Mouse (Mus musculus) midbrain, embryonic 11.5 days (tissue): ENCODE results near the gene Oog4. TPM values are rescaled to one million over a fixed set of nuclear protein-coding genes. Genes with fewer than 3 reads are reported as not detected.
"Not testable (repeated sequence)": the region's sequence is repeated elsewhere in the genome, so short reads cannot be mapped to it uniquely, and the experiment has no call there.

ENCODE experiments used
- ATAC-seq: fragments of 200-750 bp; cut with Nextera tagmentation; 2 replicates; pipeline ENCODE4 v1.8.0; 2017; ENCODE audit warnings: moderate TSS enrichment, moderate library complexity; ENCODE audit not compliant: low FRiP score
- DNase-seq: peaks from one replicate; pipeline ENCODE4 v3.0.0; 2015; ENCODE audit warnings: low spot score; ENCODE audit errors: missing footprints
- H3K27ac ChIP-seq: fragments of 300-500 bp; sonication (generic); 2 replicates; pipeline ENCODE4 v1.5.1; 2014; ENCODE audit warnings: low read depth, low read length
- H3K27me3 ChIP-seq: fragments of 300-500 bp; sonication (generic); 2 replicates; pipeline ENCODE4 v1.6.1; 2014; ENCODE audit warnings: mild to moderate bottlenecking, low read length, moderate library complexity, mixed read lengths; ENCODE audit not compliant: control insufficient read depth, insufficient read depth
- H3K36me3 ChIP-seq: fragments of 300-500 bp; sonication (generic); 2 replicates; pipeline ENCODE4 v1.6.1; 2014; ENCODE audit warnings: mild to moderate bottlenecking, low read length, moderate library complexity, mixed read lengths; ENCODE audit not compliant: control insufficient read depth, insufficient read depth
- H3K4me1 ChIP-seq: fragments of 300-500 bp; sonication (generic); 2 replicates; pipeline ENCODE4 v1.6.1; 2014; ENCODE audit warnings: low read length; ENCODE audit not compliant: control insufficient read depth, insufficient read depth
- H3K4me2 ChIP-seq: fragments of 300-500 bp; sonication (generic); 2 replicates; pipeline ENCODE4 v1.6.1; 2014; ENCODE audit warnings: mild to moderate bottlenecking, moderate library complexity
- H3K4me3 ChIP-seq: fragments of 300-500 bp; sonication (generic); 2 replicates; pipeline ENCODE4 v1.5.1; 2014; ENCODE audit warnings: low read depth, low read length
- H3K9ac ChIP-seq: fragments of 300-500 bp; sonication (generic); 2 replicates; pipeline ENCODE4 v1.6.1; 2014; ENCODE audit warnings: low read length
- H3K9me3 ChIP-seq: fragments of 300-500 bp; sonication (generic); 2 replicates; pipeline ENCODE4 v1.6.1; 2016; ENCODE audit warnings: low read length; ENCODE audit not compliant: control insufficient read depth
- WGBS: fragments of 180-500 bp; shearing (Covaris S2); extraction: QIAGEN DNeasy Blood & Tissue Kit; methylation state at CpG from one replicate; pipeline ENCODE4 v1.1.7; 2014; 5-methylcytosine and 5-hydroxymethylcytosine counted together
- polyA plus RNA-seq: library from polyadenylated mRNA; unstranded; fragments of >200 nt; fragmentation: Nextera tagmentation; extraction: Ambion mirVana; gene quantifications from 2 replicates; pipeline ENCODE4 v1.2.1, GENCODE M21; 2014

The Oog4 gene
- polyA plus RNA-seq = not detected in 2 replicates

- no peak within 1 kb of the TSS for H3K4me2 ChIP-seq
- H3K4me1 ChIP-seq = no peaks in the 10 kb centered on the region
- DNase-seq (no peak), ATAC-seq (no peak)
- 85% methylated on average over 3 of the region's 3 CpGs for WGBS
- no peak within 1 kb of the TSS for H3K4me3 ChIP-seq
- H3K36me3 ChIP-seq = no peaks in the 10 kb centered on the region
- no peaks in the 10 kb centered on the region for H3K27me3 ChIP-seq
- H3K9ac ChIP-seq = no peak within 1 kb of the TSS
- no peaks in the 10 kb centered on the region for H3K9me3 ChIP-seq
- no peak within 1 kb of the TSS for H3K27ac ChIP-seq
Measured at GRCm38 (mm10) chr4:143450224-143450623, at the start of gene Oog4. Gene Oog4, minus strand, starts transcription at chr4:143450324.

DNA sequence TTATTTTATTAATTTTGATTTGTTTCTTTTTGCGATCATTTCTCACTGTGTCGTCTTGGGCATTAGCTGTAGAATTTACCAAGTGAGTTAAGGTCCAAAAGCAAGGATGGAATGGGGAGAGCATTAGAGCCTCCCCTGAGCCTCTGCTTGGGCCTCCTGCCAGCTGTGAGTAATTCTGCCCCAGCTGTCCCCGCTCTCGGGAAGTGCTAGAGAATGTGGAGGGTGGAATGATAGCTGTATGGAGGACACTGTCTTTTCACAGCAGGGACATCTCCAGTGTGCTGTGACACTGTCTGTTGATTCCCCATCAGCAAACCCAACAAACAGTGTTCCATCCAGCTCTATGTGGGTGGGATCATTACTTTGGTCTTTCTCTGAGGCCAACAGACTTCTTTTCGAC lies 23.4 kb downstream of the Oog4 start:
- ATAC-seq, DNase-seq, H3K4me3 ChIP-seq, H3K9me3 ChIP-seq, H3K9ac ChIP-seq, H3K27me3 ChIP-seq, H3K27ac ChIP-seq, H3K4me1 ChIP-seq, H3K36me3 ChIP-seq, H3K4me2 ChIP-seq: not testable (repeated sequence)
- 77% methylated on average over 4 of the region's 5 CpGs for WGBS

DNA sequence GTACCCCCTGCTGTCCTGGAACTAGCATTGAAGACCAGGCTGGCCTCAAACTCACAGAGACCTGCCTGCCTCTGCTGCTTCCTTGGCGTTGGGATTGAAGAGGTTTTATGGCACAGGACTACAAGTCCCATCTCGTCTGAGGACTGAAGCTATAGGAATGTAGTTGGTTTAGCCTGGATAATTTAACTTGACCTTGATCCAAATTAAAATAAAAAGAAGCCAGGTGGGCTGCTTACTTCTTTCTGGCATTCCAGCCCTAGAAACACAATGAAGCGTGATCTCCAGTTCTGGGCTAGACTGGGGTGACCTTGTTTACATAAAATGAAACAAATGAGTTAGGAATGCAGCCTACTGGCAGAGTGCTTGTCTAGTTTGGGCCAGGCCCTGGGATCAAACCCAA lies 36.0 kb downstream of the Oog4 start:
- WGBS = 95% methylated on average over 3 of the region's 3 CpGs
- Histone ChIP-seq H3K4me2 (no peak overlapping the region), H3K27ac (no peak overlapping the region), H3K9ac (no peak overlapping the region), H3K4me1 (peaks cover 2% of the 10 kb centered on the region; the same call in 1 of the 2 replicates), H3K27me3 (no peaks in the 10 kb centered on the region), H3K9me3 (peaks cover 3% of the 10 kb centered on the region; the same call in 1 of the 2 replicates), H3K4me3 (no peak overlapping the region), H3K36me3 (peaks cover 24% of the 10 kb centered on the region)
- ATAC-seq (no peak), DNase-seq (no peak)

- Histone ChIP-seq H3K4me1 (peaks cover 2% of the 10 kb centered on the region; the same call in 1 of the 2 replicates), H3K9me3 (peaks cover 3% of the 10 kb centered on the region; the same call in 1 of the 2 replicates), H3K9ac (no peak overlapping the region), H3K36me3 (peaks cover 19% of the 10 kb centered on the region), H3K4me2 (no peak overlapping the region), H3K27me3 (no peaks in the 10 kb centered on the region), H3K4me3 (no peak overlapping the region), H3K27ac (no peak overlapping the region)
- ATAC-seq (no peak), DNase-seq (no peak)
- 90% methylated on average over 1 of the region's 1 CpGs for WGBS
Measured at GRCm38 (mm10) chr4:143413621-143414020, 36.5 kb downstream of the Oog4 start.

GRCm38 (mm10) chr4:143412219-143413092 lies 37.7 kb downstream of the Oog4 start, which contains the start of gene Pramef8:
Gene Pramef8, plus strand, starts transcription at chr4:143412426.
- WGBS = 1% methylated on average over 50 of the region's 50 CpGs
- Histone ChIP-seq H3K4me2 (peak within 1 kb of the TSS; percentile 48), H3K9ac (peak within 1 kb of the TSS; percentile 66), H3K27ac (peak within 1 kb of the TSS; percentile 60), H3K4me3 (peak within 1 kb of the TSS; percentile 46), H3K9me3 (peaks cover 3% of the 10 kb centered on the region; the same call in 1 of the 2 replicates), H3K27me3 (no peaks in the 10 kb centered on the region), H3K4me1 (peaks cover 2% of the 10 kb centered on the region; the same call in 1 of the 2 replicates), H3K36me3 (peaks cover 9% of the 10 kb centered on the region)
- ATAC-seq (peak; percentile 95), DNase-seq (peak; percentile 99)

DNA sequence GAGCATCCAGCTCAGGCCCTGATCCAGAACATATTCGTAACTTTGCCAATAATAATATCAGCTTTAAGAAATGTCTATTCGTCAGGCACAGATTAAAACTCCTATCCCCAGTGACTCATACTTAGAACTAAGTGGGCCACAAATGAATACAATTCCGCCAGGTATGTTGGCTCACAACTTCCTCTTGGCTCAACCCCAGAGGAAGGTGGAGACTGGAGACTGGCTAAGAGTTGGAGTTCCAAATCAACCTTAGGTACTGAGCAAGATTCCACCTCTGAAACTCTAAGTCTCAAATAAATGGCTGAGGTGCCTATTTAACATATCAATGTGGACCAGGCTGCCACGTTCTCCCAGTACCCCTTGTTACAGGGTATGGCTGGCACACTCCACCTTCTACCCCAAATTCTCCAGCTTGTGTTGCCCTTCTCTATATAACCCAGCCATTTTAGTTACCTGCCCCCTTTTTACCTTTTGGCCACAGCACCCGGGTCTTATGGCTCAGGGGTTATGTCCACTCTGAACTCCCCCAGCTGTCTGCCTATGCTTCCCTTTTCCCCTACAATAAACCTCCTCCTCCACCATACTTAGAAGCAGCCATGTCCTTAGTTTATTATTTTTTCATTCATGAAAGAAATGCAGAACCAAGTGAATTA lies 38.4 kb downstream of the Oog4 start:
- ATAC-seq (peak; percentile 22), DNase-seq (no peak)
- no peak overlapping the region for H3K27ac ChIP-seq
- H3K27me3 ChIP-seq = no peaks in the 10 kb centered on the region
- WGBS = 75% methylated on average over 5 of the region's 5 CpGs
- H3K4me1 ChIP-seq = peaks cover 2% of the 10 kb centered on the region; the same call in 1 of the 2 replicates
- H3K9ac ChIP-seq = peak overlapping the region; percentile 66
- H3K4me2 ChIP-seq = peak overlapping the region; percentile 48
- peak overlapping the region; percentile 46 for H3K4me3 ChIP-seq
- H3K9me3 ChIP-seq = peaks cover 3% of the 10 kb centered on the region; the same call in 1 of the 2 replicates
- peaks cover 6% of the 10 kb centered on the region; the same call in 1 of the 2 replicates for H3K36me3 ChIP-seq

GRCm38 (mm10) chr4:143394181-143394580 lies 55.9 kb downstream of the Oog4 start, which contains the start of gene Pramel1:
Gene Pramel1, plus strand, starts transcription at chr4:143394428.
- H3K9ac ChIP-seq = no peak within 1 kb of the TSS
- no peak within 1 kb of the TSS for H3K4me2 ChIP-seq
- no peak for DNase-seq
- ATAC-seq = no peak
- H3K27me3 ChIP-seq = no peaks in the 10 kb centered on the region; the same call in 1 of the 2 replicates
- H3K9me3 ChIP-seq = no peaks in the 10 kb centered on the region; the same call in 1 of the 2 replicates
- H3K36me3 ChIP-seq = no peaks in the 10 kb centered on the region
- WGBS = 81% methylated on average over 26 of the region's 26 CpGs
- no peak within 1 kb of the TSS for H3K4me3 ChIP-seq
- H3K27ac ChIP-seq = no peak within 1 kb of the TSS
- H3K4me1 ChIP-seq = no peaks in the 10 kb centered on the region

DNA sequence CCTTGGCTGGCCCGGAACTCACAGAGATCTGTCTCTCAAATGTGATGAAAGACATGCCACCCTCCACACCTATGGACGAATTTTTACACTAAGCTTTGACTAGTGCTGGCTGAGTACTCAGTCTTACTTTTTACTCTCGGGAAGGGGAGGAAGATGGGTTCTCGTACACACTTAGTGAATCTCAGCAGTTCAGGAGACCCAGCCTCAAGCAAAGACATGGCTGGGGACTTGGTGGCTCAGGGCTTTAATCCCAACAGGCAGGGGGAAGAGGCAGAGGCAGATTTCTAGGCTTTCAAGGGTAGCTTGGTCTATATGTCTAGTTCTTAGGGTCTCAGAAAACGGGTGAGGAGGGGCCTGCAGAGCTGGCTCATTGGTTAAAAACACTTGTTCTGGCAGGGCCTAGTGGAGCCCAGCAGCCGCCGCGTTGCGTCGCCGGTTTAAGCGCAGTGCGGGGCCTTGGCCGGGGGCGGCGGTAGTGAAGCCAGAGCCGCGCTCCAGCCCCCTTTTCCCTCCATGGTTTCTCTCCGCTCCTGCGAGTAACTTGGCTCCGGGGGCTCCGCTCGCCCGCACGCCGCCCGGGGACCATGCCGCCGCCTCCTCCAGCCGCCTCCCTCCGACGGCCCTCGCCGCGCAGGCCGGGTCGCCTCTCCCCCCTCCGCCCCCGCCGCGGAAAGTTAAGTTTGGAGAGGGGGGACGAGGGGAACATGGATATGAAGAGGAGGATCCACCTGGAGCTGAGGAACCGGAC lies 61.0 kb downstream of the Oog4 start:
- H3K27ac ChIP-seq = no peak overlapping the region
- H3K9me3 ChIP-seq = no peaks in the 10 kb centered on the region; the same call in 1 of the 2 replicates
- peak overlapping the region; percentile 52; the same call in 1 of the 2 replicates for H3K9ac ChIP-seq
- H3K4me1 ChIP-seq = no peaks in the 10 kb centered on the region
- WGBS = 10% methylated on average over 34 of the region's 43 CpGs
- H3K4me2 ChIP-seq = peak overlapping the region; percentile 45
- no peaks in the 10 kb centered on the region for H3K36me3 ChIP-seq
- peak overlapping the region; percentile 21; the same call in 1 of the 2 replicates for H3K4me3 ChIP-seq
- ATAC-seq = peak; percentile 90
- no peaks in the 10 kb centered on the region; the same call in 1 of the 2 replicates for H3K27me3 ChIP-seq
- peak; percentile 97 for DNase-seq
